Mouse (Mus musculus) kidney, adult 10 weeks (tissue): ENCODE measurements around the gene Adgrg7. TPM values are rescaled to one million over a fixed set of nuclear protein-coding genes. Genes with fewer than 3 reads are reported as not detected.

Experiments
- polyA plus RNA-seq: library from polyadenylated mRNA; stranded (reverse); fragments of 350-450 nt; fragmentation: Illumina TruSeq; extraction: RNeasy Lipid Tissue Mini Kit (QIAGEN cat#74804); gene quantifications from one replicate; pipeline ENCODE4 v1.2.3, GENCODE M21; 2014; ENCODE audit warnings: low read depth, low replicate concordance

Adgrg7 gene
- polyA plus RNA-seq, result 0.24 TPM

GRCm38 (mm10) chr16:56795481-56796139 lies at the start of gene Adgrg7:
TSS of gene Adgrg7 (minus strand) at chr16:56795855.

GRCm38 (mm10) chr16:56717224-56718200 lies 78.1 kb downstream of the Adgrg7 start, which contains the start of gene Tfg:
TSS of gene Tfg (minus strand) at chr16:56717450.

Other genes starting within 250 kb of the Adgrg7 start
- 247 TPM for gene Tfg, start 78.4 kb downstream of the Adgrg7 start, polyA plus RNA-seq
- 10.9 TPM for gene Tmem45a, start 90.3 kb upstream of the Adgrg7 start, polyA plus RNA-seq
- not detected for gene Lnp1, start 132.2 kb upstream of the Adgrg7 start, polyA plus RNA-seq